Mouse (Mus musculus): ENCODE measurements around the gene Unc93a2.
"Not testable (repeated sequence)": the region's sequence is repeated elsewhere in the genome, so short reads cannot be mapped to it uniquely, and the experiment has no call there.

Unc93a2 gene

GRCm38 (mm10) chr17:7371879-7372278, 13.4 kb downstream of the Unc93a2 start, which contains the start of gene Gm49630:
Gene Gm49630 (minus strand): TSS chr17:7371979.
- not testable (repeated sequence) for DNase-seq (ENCODE audit: low spot score)

- DNase-seq (ENCODE audit: low spot score), result peak; percentile 32
Observed at GRCm38 (mm10) chr17:7369401-7369800, 15.9 kb downstream of the Unc93a2 start.

- DNase-seq (ENCODE audit: low spot score), result not testable (repeated sequence)
Observed at GRCm38 (mm10) chr17:7366676-7367374, 18.4 kb downstream of the Unc93a2 start.

- not testable (repeated sequence) for DNase-seq (ENCODE audit: low spot score)
Observed at GRCm38 (mm10) chr17:7366265-7366664, 19.0 kb downstream of the Unc93a2 start.

- DNase-seq (ENCODE audit: low spot score), result not testable (repeated sequence)
Observed at GRCm38 (mm10) chr17:7365615-7366014, 19.6 kb downstream of the Unc93a2 start.

GRCm38 (mm10) chr17:7360749-7361465, 24.4 kb downstream of the Unc93a2 start:
- peak; percentile 11 for DNase-seq (ENCODE audit: low spot score)

GRCm38 (mm10) chr17:7359806-7360205, 25.5 kb downstream of the Unc93a2 start:
- DNase-seq (ENCODE audit: low spot score), result not testable (repeated sequence)

GRCm38 (mm10) chr17:7352596-7352995, 32.7 kb downstream of the Unc93a2 start, which contains the start of gene Ttll2:
Gene Ttll2 (minus strand): TSS chr17:7352696.
- DNase-seq (ENCODE audit: low spot score), result not testable (repeated sequence)

GRCm38 (mm10) chr17:7348765-7349164, 36.5 kb downstream of the Unc93a2 start:
- not testable (repeated sequence) for DNase-seq (ENCODE audit: low spot score)

GRCm38 (mm10) chr17:7337381-7337780, 47.9 kb downstream of the Unc93a2 start:
- not testable (repeated sequence) for DNase-seq (ENCODE audit: low spot score)

GRCm38 (mm10) chr17:7332745-7333144, 52.5 kb downstream of the Unc93a2 start:
- DNase-seq (ENCODE audit: low spot score), result not testable (repeated sequence)

- DNase-seq (ENCODE audit: low spot score), result not testable (repeated sequence)
Observed at GRCm38 (mm10) chr17:7326415-7326814, 58.8 kb downstream of the Unc93a2 start.

GRCm38 (mm10) chr17:7324346-7324745, 60.9 kb downstream of the Unc93a2 start, which contains the start of gene Tcp10a:
Gene Tcp10a (plus strand): TSS chr17:7324646.
- not testable (repeated sequence) for DNase-seq (ENCODE audit: low spot score)

- not testable (repeated sequence) for DNase-seq (ENCODE audit: low spot score)
Observed at GRCm38 (mm10) chr17:7319789-7320188, 65.5 kb downstream of the Unc93a2 start.

GRCm38 (mm10) chr17:7315693-7316382, 69.4 kb downstream of the Unc93a2 start:
- DNase-seq (ENCODE audit: low spot score), result not testable (repeated sequence)

All from ovary, adult 18-20 months (tissue).